Mouse (Mus musculus) thymus, adult 2 months (tissue): Measurements from ENCODE around the gene Srsf3. TPM values are rescaled to one million over a fixed set of nuclear protein-coding genes. Genes with fewer than 3 reads are reported as not detected.
"Not testable (repeated sequence)": the region's sequence is repeated elsewhere in the genome, so short reads cannot be mapped to it uniquely, and the experiment has no call there.

Experiments
- DNase-seq: peaks from one replicate; pipeline ENCODE4 v3.0.0; 2021
- H3K27ac ChIP-seq: fragments of 200-500 bp; 2 replicates; pipeline ENCODE4 v1.5.1; 2012; ENCODE audit warnings: low read length, control low read depth; ENCODE audit not compliant: control insufficient read depth, insufficient read depth
- H3K27me3 ChIP-seq: fragments of 200-500 bp; 2 replicates; pipeline ENCODE4 v1.6.1; 2012; ENCODE audit warnings: mild to moderate bottlenecking, low read length, moderate library complexity, mixed read lengths; ENCODE audit not compliant: control insufficient read depth, insufficient read depth
- H3K36me3 ChIP-seq: fragments of 200-500 bp; 2 replicates; pipeline ENCODE4 v1.6.1; 2012; ENCODE audit warnings: mild to moderate bottlenecking, low read length, moderate library complexity; ENCODE audit not compliant: control insufficient read depth, insufficient read depth
- H3K4me1 ChIP-seq: fragments of 200-500 bp; replicated peaks from 2 replicates; pipeline ENCODE4 v1.6.1; 2012; ENCODE audit warnings: low read length; ENCODE audit not compliant: control insufficient read depth, insufficient read depth
- H3K4me3 ChIP-seq: fragments of 200-500 bp; 2 replicates; pipeline ENCODE4 v1.5.1; 2012; ENCODE audit warnings: mild to moderate bottlenecking, low read length, control low read depth, moderate library complexity; ENCODE audit not compliant: control insufficient read depth, insufficient read depth
- CTCF ChIP-seq: fragments of 200-500 bp; IDR thresholded peaks from 2 replicates; pipeline ENCODE4 v1.5.1; 2012; ENCODE audit warnings: mild to moderate bottlenecking, control low read depth, low read length, moderate library complexity, borderline replicate concordance; ENCODE audit not compliant: control insufficient read depth, poor library complexity, insufficient read depth; ENCODE audit errors: extremely low read depth
- POLR2A ChIP-seq: fragments of 200-500 bp; IDR thresholded peaks from 2 replicates; pipeline ENCODE4 v1.6.1; 2012; ENCODE audit warnings: mild to moderate bottlenecking, low read length, control low read depth, moderate library complexity; ENCODE audit not compliant: control insufficient read depth, poor library complexity, insufficient read depth; ENCODE audit errors: extremely low read depth
- WGBS: fragments of 180-500 bp; shearing (Covaris S2); methylation state at CpG from one replicate; pipeline ENCODE4 v1.1.7; 2018; 5-methylcytosine and 5-hydroxymethylcytosine counted together
- polyA plus RNA-seq: library from polyadenylated mRNA; depleted of rRNA; stranded (reverse); fragments of >200 nt; gene quantifications from 2 replicates; pipeline ENCODE4 v1.2.3, GENCODE M21; 2012

Gene Srsf3
- polyA plus RNA-seq, 1 experiment: 544 TPM

DNA sequence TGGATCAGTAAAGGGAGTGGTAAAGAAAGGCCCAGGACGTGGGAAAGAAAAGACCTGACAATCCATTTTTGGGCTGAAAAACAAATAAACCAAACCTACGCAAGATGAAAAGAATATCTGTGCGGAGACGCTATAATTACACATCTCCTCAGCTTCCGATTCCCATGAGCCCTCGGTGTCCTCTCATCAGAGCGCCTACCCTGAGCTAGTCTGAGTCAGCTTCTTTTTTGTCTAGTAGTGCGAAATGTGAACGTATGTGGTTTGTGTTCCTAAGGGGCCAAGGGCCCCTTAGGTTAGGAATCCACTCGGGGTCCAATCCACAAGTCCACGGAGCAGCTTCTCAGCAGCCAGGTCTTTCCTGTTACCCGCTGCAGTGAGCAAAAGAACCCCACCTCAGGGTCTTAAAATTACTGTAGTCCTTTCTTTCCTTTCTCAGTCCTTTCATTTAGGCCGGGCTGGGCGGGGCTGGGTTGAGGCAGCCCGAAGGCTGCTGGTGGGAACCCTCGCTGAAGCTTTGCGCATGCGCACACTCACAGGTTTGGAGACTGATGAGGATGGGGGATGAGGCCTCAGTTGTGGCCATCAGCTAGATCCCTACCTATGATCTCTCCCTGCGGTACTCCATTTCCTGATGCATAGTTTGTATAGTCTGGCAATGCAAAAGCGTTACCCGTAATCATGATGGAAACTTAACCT, 33.0 kb downstream of the Srsf3 start:
- Histone ChIP-seq H3K4me1 (0 out of 2 replicates have a peak, but pooled peaks cover 6% of the 10 kb centered on the region), H3K4me3 (no peak overlapping the region), H3K27ac (no peak overlapping the region), H3K36me3 (no peaks in the 10 kb centered on the region), H3K27me3 (no peaks in the 10 kb centered on the region)
- TF ChIP-seq POLR2A: no peak
- no peak for TF ChIP-seq CTCF
- no peak for DNase-seq
- 97% methylated on average over 21 of the region's 21 CpGs for WGBS

GRCm38 (mm10) chr17:29065971-29066370, 33.5 kb downstream of the Srsf3 start:
- TF ChIP-seq CTCF: no peak
- TF ChIP-seq POLR2A: no peak
- Histone ChIP-seq H3K27me3 (no peaks in the 10 kb centered on the region), H3K27ac (no peak overlapping the region), H3K4me1 (0 out of 2 replicates have a peak, but pooled peaks cover 6% of the 10 kb centered on the region), H3K4me3 (no peak overlapping the region), H3K36me3 (no peaks in the 10 kb centered on the region)
- no peak for DNase-seq
- 72% methylated on average over 3 of the region's 3 CpGs for WGBS

- not testable (repeated sequence) for H3K4me3 ChIP-seq, DNase-seq, H3K36me3 ChIP-seq, H3K27ac ChIP-seq, H3K27me3 ChIP-seq, H3K4me1 ChIP-seq
- WGBS: 30% methylated on average over 3 of the region's 3 CpGs
Observed at GRCm38 (mm10) chr17:29067416-29067815, 35.0 kb downstream of the Srsf3 start.

- no peak for DNase-seq
- 78% methylated on average over 5 of the region's 5 CpGs for WGBS
- Histone ChIP-seq H3K36me3 (no peaks in the 10 kb centered on the region), H3K27ac (no peak overlapping the region), H3K4me1 (peaks cover 6% of the 10 kb centered on the region; the same call in 1 of the 2 replicates), H3K27me3 (no peaks in the 10 kb centered on the region), H3K4me3 (no peak overlapping the region)
- TF ChIP-seq POLR2A (no peak), CTCF (no peak)
Observed at GRCm38 (mm10) chr17:29067847-29068246, 35.4 kb downstream of the Srsf3 start.

DNA sequence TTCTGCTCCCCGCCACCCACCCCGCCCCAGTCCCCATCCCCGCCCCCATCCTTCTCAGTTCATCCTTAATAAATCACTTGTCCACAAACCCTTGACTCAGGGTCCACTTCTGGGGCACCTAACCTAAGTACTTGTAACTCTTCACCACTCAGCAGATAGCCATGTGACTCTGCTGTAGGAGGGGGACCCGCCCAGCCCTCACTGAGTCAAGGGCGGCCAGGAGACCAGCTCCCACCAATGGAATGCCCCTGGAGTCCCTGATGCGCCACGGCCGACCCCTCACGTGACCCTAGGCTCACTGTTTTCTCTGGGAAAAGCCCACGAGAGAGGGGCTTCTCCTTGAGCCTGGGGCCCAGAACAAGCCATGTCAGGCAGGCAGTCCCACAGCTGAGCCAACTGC, 36.6 kb downstream of the Srsf3 start:
- Histone ChIP-seq H3K27me3 (no peaks in the 10 kb centered on the region), H3K4me3 (no peak overlapping the region), H3K36me3 (no peaks in the 10 kb centered on the region), H3K4me1 (peaks cover 9% of the 10 kb centered on the region; the same call in 1 of the 2 replicates), H3K27ac (no peak overlapping the region)
- WGBS: 94% methylated on average over 10 of the region's 10 CpGs
- TF ChIP-seq CTCF (no peak), POLR2A (no peak)
- no peak for DNase-seq

DNA sequence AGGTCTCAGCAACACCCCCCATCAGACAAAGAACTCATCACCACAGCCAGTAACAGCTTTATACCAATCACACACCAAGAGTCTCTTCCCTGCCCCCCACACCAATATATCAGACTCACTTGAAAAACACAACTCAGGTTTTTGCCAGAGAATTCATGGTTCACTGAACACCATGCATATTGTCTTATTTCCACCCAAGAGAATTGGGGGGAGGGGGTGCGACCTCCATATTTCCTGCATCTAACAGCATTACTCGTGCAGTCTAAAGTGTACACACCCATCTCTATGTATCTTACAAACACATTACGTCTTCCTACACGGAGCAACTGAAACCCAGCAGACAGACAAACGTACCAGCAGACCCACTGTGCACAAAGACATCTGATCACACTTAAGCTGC, 39.4 kb downstream of the Srsf3 start:
- Histone ChIP-seq H3K27me3 (no peaks in the 10 kb centered on the region), H3K4me1 (peaks cover 9% of the 10 kb centered on the region; the same call in 1 of the 2 replicates)

DNA sequence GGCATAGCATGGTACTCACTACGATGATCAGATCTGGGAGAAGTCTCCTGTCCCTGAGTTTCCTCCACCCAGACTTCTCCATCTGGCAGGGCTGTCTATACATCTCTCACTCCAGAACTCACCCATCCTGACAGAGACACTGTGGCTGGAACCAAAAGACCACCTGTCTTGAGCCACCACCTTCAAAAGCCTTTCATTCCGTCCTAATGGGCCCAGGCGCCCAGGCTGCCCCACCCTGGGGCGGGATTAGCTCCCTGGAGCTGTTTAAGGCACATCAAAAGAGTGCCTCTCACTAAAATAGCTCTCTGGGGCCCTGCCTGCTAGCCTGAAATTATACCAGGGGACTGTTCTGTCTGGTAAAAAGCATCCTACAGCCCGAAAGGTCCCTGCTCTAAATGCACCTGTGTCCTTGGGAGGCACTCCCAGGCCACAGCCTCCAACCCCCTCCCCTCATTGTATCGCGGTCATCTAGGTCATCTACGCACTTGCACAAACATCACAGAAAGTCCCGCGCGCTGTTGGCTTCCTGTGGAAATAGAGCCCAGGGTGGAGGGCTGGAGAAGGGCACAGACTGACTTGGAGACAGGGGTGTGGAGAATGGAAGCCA, 40.4 kb downstream of the Srsf3 start:
- Histone ChIP-seq H3K4me3 (no peak overlapping the region), H3K36me3 (no peaks in the 10 kb centered on the region), H3K27me3 (no peaks in the 10 kb centered on the region; the same call in 1 of the 2 replicates), H3K27ac (no peak overlapping the region), H3K4me1 (peaks cover 7% of the 10 kb centered on the region; the same call in 1 of the 2 replicates)
- DNase-seq: no peak
- 70% methylated on average over 11 of the region's 11 CpGs for WGBS
- TF ChIP-seq CTCF (no peak), POLR2A (no peak)

More for the DNA sequence above, 39.4 kb downstream of the Srsf3 start:
- Histone ChIP-seq H3K27ac (no peak overlapping the region), H3K4me3 (no peak overlapping the region), H3K36me3 (no peaks in the 10 kb centered on the region)
- no peak for DNase-seq
- WGBS: 93% methylated on average over 5 of the region's 5 CpGs
- no peak for TF ChIP-seq CTCF
- TF ChIP-seq POLR2A: no peak
